Mouse (Mus musculus) liver, adult 2 months (tissue): ENCODE results near the gene 1700020A23Rik. TPM values are rescaled to one million over a fixed set of nuclear protein-coding genes. Genes with fewer than 3 reads are reported as not detected.

ENCODE experiments used
- DNase-seq: peaks from one replicate; pipeline ENCODE4 v3.0.0-alpha.2; 2011; ENCODE audit warnings: low read depth, low spot score; ENCODE audit errors: extremely low read depth
- H3K27ac ChIP-seq: fragments of 200-500 bp; replicated peaks from 2 replicates; pipeline ENCODE4 v1.5.1; 2012; ENCODE audit warnings: low read depth, mild to moderate bottlenecking, control low read depth, inconsistent platforms, low read length; ENCODE audit not compliant: insufficient read depth
- H3K27me3 ChIP-seq: fragments of 200-500 bp; 2 replicates; pipeline ENCODE4 v1.6.1; 2012; ENCODE audit warnings: mild to moderate bottlenecking, moderate library complexity, low read length, inconsistent platforms; ENCODE audit not compliant: control insufficient read depth, insufficient read depth
- H3K36me3 ChIP-seq: fragments of 200-500 bp; 2 replicates; pipeline ENCODE4 v1.6.1; 2012; ENCODE audit warnings: low read length, inconsistent platforms; ENCODE audit not compliant: control insufficient read depth, insufficient read depth
- H3K4me1 ChIP-seq: fragments of 200-500 bp; 2 replicates; pipeline ENCODE4 v1.6.1; 2011; ENCODE audit warnings: low read length; ENCODE audit not compliant: control insufficient read depth, insufficient read depth
- H3K4me3 ChIP-seq: fragments of 200-500 bp; 2 replicates; pipeline ENCODE4 v1.5.1; 2011; ENCODE audit warnings: low read depth, mild to moderate bottlenecking, control low read depth, low read length, moderate library complexity; ENCODE audit not compliant: insufficient read depth
- H3K79me2 ChIP-seq: fragments of 200-500 bp; 2 replicates; pipeline ENCODE4 v1.6.1; 2012; ENCODE audit warnings: inconsistent platforms, mild to moderate bottlenecking, low read length, moderate library complexity; ENCODE audit not compliant: control insufficient read depth, insufficient read depth
- H3K9ac ChIP-seq: fragments of 200-500 bp; 2 replicates; pipeline ENCODE4 v1.6.1; 2012; ENCODE audit warnings: low read depth, mild to moderate bottlenecking, control low read depth, inconsistent platforms, low read length
- CTCF ChIP-seq: fragments of 200-500 bp; IDR thresholded peaks from 2 replicates; pipeline ENCODE4 v1.5.1; 2011; ENCODE audit warnings: low read depth, low read length, control low read depth
- POLR2A ChIP-seq: fragments of 200-500 bp; IDR thresholded peaks from 2 replicates; pipeline ENCODE4 v1.6.1; 2011; ENCODE audit warnings: low read length, control low read depth; ENCODE audit not compliant: insufficient read depth; ENCODE audit errors: extremely low read depth
- WGBS: fragments of 180-500 bp; shearing (Covaris S2); methylation state at CpG from one replicate; pipeline ENCODE4 v1.1.7; 2018; 5-methylcytosine and 5-hydroxymethylcytosine counted together
- polyA plus RNA-seq: library from polyadenylated mRNA; depleted of rRNA; stranded (reverse); fragments of >200 nt; gene quantifications from 2 replicates; pipeline ENCODE4 v1.2.3, GENCODE M21; 2012
- total RNA-seq: library from RNA; depleted of rRNA; stranded (reverse); fragments of >200 nt; gene quantifications from 2 replicates; pipeline ENCODE4 v1.2.3, GENCODE M21; 2014

Gene 1700020A23Rik
- total and polyA plus RNA-seq, 2 experiments = not detected

GRCm38 (mm10) chr2:130374951-130375350 lies 30.1 kb upstream of the 1700020A23Rik start:
- Histone ChIP-seq H3K79me2 (no peaks in the 10 kb centered on the region), H3K4me1 (no peaks in the 10 kb centered on the region), H3K4me3 (no peak overlapping the region), H3K27ac (no peak overlapping the region), H3K27me3 (no peaks in the 10 kb centered on the region), H3K9ac (no peak overlapping the region), H3K36me3 (no peaks in the 10 kb centered on the region)
- no peak for DNase-seq
- TF ChIP-seq POLR2A = no peak
- no peak for TF ChIP-seq CTCF
- WGBS = 72% methylated on average over 4 of the region's 4 CpGs

GRCm38 (mm10) chr2:130383205-130383604 lies 21.9 kb upstream of the 1700020A23Rik start:
- Histone ChIP-seq H3K36me3 (no peaks in the 10 kb centered on the region), H3K4me3 (no peak overlapping the region), H3K27me3 (no peaks in the 10 kb centered on the region), H3K27ac (no peak overlapping the region), H3K4me1 (no peaks in the 10 kb centered on the region), H3K79me2 (no peaks in the 10 kb centered on the region), H3K9ac (no peak overlapping the region)
- TF ChIP-seq POLR2A (no peak), CTCF (no peak)
- 62% methylated on average over 3 of the region's 3 CpGs for WGBS
- no peak for DNase-seq

DNA sequence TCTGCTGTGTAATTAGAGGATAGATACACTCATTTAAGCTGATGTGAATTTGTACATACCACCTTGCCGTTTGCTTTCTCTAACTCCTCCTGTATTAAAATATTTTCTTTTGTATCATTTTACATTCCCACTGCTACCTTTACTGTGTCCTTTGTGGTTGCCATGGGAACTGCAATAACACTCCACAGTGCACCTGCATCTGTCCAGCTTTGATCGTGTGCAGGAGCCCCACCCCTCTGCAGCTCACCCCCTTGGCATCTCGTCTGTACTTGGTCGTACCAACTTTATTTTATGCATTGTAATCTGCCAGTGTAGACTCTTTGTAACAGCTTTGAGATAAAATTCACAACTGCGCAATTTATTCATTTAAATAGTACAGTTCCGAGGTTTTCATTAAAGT lies 21.2 kb upstream of the 1700020A23Rik start:
- TF ChIP-seq POLR2A = no peak
- TF ChIP-seq CTCF = no peak
- no peak overlapping the region for H3K27ac ChIP-seq
- WGBS = 69% methylated on average over 6 of the region's 6 CpGs
- no peak overlapping the region for H3K9ac ChIP-seq
- no peak for DNase-seq
- no peaks in the 10 kb centered on the region for H3K36me3 ChIP-seq
- no peaks in the 10 kb centered on the region for H3K4me1 ChIP-seq
- H3K27me3 ChIP-seq = no peaks in the 10 kb centered on the region
- no peak overlapping the region for H3K4me3 ChIP-seq
- H3K79me2 ChIP-seq = no peaks in the 10 kb centered on the region

GRCm38 (mm10) chr2:130386212-130386611 lies 18.8 kb upstream of the 1700020A23Rik start:
- Histone ChIP-seq H3K79me2 (no peaks in the 10 kb centered on the region), H3K4me1 (no peaks in the 10 kb centered on the region), H3K27me3 (no peaks in the 10 kb centered on the region), H3K27ac (no peak overlapping the region), H3K9ac (no peak overlapping the region), H3K36me3 (no peaks in the 10 kb centered on the region), H3K4me3 (no peak overlapping the region)
- no peak for DNase-seq
- WGBS = 79% methylated on average over 1 of the region's 1 CpGs
- TF ChIP-seq CTCF (no peak), POLR2A (no peak)

- H3K36me3 ChIP-seq = no peaks in the 10 kb centered on the region
- peak; percentile 39 for DNase-seq
- no peaks in the 10 kb centered on the region for H3K4me1 ChIP-seq
- H3K79me2 ChIP-seq = no peaks in the 10 kb centered on the region
- no peak overlapping the region for H3K27ac ChIP-seq
- H3K4me3 ChIP-seq = no peak overlapping the region
- TF ChIP-seq POLR2A (no peak), CTCF (peak; percentile 33; the same call in 1 of the 2 replicates)
- no peak overlapping the region for H3K9ac ChIP-seq
- WGBS = 73% methylated on average over 2 of the region's 2 CpGs
- no peaks in the 10 kb centered on the region for H3K27me3 ChIP-seq
Observed at GRCm38 (mm10) chr2:130388796-130389195, 16.3 kb upstream of the 1700020A23Rik start.

GRCm38 (mm10) chr2:130390993-130391625 lies 13.9 kb upstream of the 1700020A23Rik start:
- DNase-seq = no peak
- H3K79me2 ChIP-seq = no peaks in the 10 kb centered on the region
- H3K9ac ChIP-seq = no peak overlapping the region
- whole genome bisulfite sequencing = 83% methylated on average over 11 of the region's 11 CpGs
- no peaks in the 10 kb centered on the region for H3K4me1 ChIP-seq
- TF ChIP-seq POLR2A (no peak), CTCF (no peak)
- no peaks in the 10 kb centered on the region for H3K27me3 ChIP-seq
- no peak overlapping the region for H3K4me3 ChIP-seq
- H3K36me3 ChIP-seq = no peaks in the 10 kb centered on the region
- no peak overlapping the region for H3K27ac ChIP-seq
